Mouse (Mus musculus) small intestine, adult 2 months (tissue): Measurements from ENCODE around the gene Exoc6. TPM values are rescaled to one million over a fixed set of nuclear protein-coding genes. Genes with fewer than 3 reads are reported as not detected.
A peak's percentile ranks its signal among the peaks of the same experiment; 100 is the strongest.

Source experiments
- H3K27ac ChIP-seq: fragments of 200-500 bp; 2 replicates; pipeline ENCODE4 v1.5.1; 2012; ENCODE audit warnings: low read depth, low read length, control low read depth, inconsistent platforms; ENCODE audit not compliant: insufficient read depth
- H3K27me3 ChIP-seq: fragments of 200-500 bp; 2 replicates; pipeline ENCODE4 v1.6.1; 2012; ENCODE audit warnings: mild to moderate bottlenecking, moderate library complexity, low read length, inconsistent platforms; ENCODE audit not compliant: control insufficient read depth, insufficient read depth
- H3K36me3 ChIP-seq: fragments of 200-500 bp; 2 replicates; pipeline ENCODE4 v1.6.1; 2012; ENCODE audit warnings: mild to moderate bottlenecking, low read length, control low read depth, inconsistent platforms; ENCODE audit not compliant: control insufficient read depth, insufficient read depth
- H3K4me1 ChIP-seq: fragments of 200-500 bp; 2 replicates; pipeline ENCODE4 v1.6.1; 2012; ENCODE audit warnings: low read length, inconsistent platforms, mixed read lengths; ENCODE audit not compliant: control insufficient read depth, insufficient read depth, insufficient read length
- H3K4me3 ChIP-seq: fragments of 200-500 bp; 2 replicates; pipeline ENCODE4 v1.5.1; 2012; ENCODE audit warnings: low read depth, mild to moderate bottlenecking, control low read depth, inconsistent platforms, low read length, moderate library complexity
- CTCF ChIP-seq: fragments of 200-500 bp; IDR thresholded peaks from 2 replicates; pipeline ENCODE4 v1.5.1; 2012; ENCODE audit warnings: low read depth, mild to moderate bottlenecking, control low read depth, inconsistent platforms, low read length, moderate library complexity, mixed read lengths; ENCODE audit not compliant: insufficient replicate concordance, insufficient read length; ENCODE audit errors: extremely low read depth
- POLR2A ChIP-seq: fragments of 200-500 bp; IDR thresholded peaks from 2 replicates; pipeline ENCODE4 v1.6.1; 2012; ENCODE audit warnings: low read depth, mild to moderate bottlenecking, control low read depth, inconsistent platforms, low read length, moderate library complexity
- WGBS: fragments of 180-500 bp; shearing (Covaris S2); methylation state at CpG from one replicate; pipeline ENCODE4 v1.1.7; 2018; 5-methylcytosine and 5-hydroxymethylcytosine counted together
- polyA plus RNA-seq: library from polyadenylated mRNA; depleted of rRNA; stranded (reverse); fragments of >200 nt; gene quantifications from 2 replicates; pipeline ENCODE4 v1.2.3, GENCODE M21; 2012

Exoc6 gene
- polyA plus RNA-seq, 1 experiment: 5.3 TPM

DNA sequence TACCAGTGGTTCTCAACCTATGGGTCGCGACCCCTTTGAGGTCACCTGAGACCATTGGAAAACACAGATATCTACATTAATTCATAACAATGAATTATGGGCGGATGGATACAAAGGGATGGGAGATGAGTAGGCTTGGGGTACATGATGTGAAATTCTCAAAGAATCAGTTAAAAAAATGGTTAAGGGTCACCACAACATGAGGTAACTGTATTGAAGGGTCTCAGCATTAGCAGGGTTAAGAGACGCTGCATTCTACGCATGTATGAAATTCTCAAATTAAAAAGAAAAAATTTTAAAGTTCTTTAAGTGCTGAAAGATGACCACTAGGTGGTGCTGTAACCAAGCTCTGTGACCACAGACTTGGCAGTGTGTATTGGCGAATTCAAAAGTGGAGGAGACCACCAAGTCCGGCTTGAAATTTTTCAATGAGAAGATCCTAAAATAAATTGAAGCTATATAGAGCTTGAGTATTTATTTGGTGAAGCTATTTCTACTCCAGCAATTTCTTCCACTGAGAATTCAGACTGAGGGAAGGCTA, 20.2 kb upstream of the Exoc6 start:
- 24% methylated on average over 7 of the region's 7 CpGs for WGBS
- TF ChIP-seq CTCF: no peak
- TF ChIP-seq POLR2A: no peak

DNA sequence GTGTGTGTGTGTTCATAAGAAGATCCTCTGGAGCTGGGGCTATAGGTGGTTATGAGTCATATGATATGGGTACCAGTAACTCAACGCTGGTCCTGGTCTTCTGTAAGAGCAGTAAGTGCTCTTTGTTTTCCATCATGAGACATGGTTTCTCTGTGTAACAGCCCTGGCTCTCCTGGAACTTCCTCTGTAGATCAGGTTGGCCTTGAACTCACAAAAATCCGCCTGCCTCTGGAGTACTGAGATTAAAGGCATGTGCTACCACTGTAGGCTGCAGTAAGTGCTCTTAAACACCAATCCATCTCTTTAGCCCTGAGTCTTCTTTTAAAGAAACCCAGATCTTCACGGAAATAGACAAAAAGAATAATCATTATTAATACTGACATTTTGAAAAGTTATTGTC, 19.6 kb upstream of the Exoc6 start:
- Histone ChIP-seq H3K27ac (no peak overlapping the region), H3K27me3 (no peaks in the 10 kb centered on the region), H3K4me3 (no peak overlapping the region), H3K4me1 (no peaks in the 10 kb centered on the region), H3K36me3 (no peaks in the 10 kb centered on the region)
- no peak for TF ChIP-seq CTCF
- TF ChIP-seq POLR2A: no peak
- 72% methylated on average over 3 of the region's 3 CpGs for WGBS

More for the DNA sequence above, 20.2 kb upstream of the Exoc6 start:
- H3K27me3 ChIP-seq: no peaks in the 10 kb centered on the region
- no peaks in the 10 kb centered on the region for H3K36me3 ChIP-seq
- H3K4me1 ChIP-seq: no peaks in the 10 kb centered on the region
- no peak overlapping the region for H3K4me3 ChIP-seq
- H3K27ac ChIP-seq: no peak overlapping the region

DNA sequence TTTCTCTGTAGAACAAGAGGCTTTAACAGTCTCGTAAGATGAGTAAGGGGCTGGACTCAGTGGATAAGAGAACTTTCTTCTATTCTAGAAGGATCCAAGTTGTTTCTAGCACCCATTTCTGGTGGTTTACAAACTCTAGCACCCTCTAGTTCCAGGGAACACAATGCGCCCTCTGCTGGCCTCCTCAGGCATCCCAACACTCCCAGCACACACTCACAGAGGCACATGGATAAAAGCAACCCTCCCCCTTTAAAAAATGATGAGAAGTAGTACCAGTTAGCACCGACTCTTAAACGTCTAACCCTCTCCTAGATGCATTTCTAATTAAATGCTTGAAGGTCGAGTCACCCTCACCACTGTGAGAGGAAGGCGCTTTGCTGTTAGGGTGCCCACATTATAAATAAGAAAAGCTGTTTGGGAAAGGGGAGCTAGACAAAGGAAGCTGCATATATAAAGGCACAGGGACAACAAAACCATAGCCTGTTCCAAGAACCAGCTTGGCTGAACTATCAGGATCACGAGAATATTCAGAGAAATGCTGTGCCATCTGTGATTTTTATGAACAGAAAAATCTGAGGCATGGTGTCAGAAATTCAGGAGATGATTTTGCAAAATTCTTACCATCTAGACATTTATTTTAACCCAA, 18.9 kb upstream of the Exoc6 start:
- WGBS: 64% methylated on average over 7 of the region's 7 CpGs

DNA sequence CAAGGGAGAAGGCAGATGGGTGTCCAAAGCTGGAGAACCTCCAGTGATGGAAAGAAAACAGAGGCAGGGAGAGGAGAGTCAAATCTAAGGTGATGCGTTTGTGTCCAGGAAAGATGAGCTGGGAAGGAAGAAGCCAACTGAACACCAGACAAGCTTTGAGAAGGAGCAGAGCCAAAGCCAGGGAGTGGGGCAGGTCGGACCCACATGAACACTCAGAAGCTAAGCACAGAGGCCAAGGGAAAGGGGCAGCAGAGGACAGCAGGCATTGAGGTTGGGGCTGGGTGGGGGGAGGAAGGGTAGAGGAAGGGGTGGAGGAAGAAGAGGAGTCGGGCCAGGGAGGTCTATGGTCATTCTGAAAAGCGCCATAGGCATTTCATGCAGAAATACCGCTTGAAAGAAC, 17.0 kb upstream of the Exoc6 start:
- no peaks in the 10 kb centered on the region for H3K36me3 ChIP-seq
- H3K27me3 ChIP-seq: no peaks in the 10 kb centered on the region
- H3K27ac ChIP-seq: no peak overlapping the region
- H3K4me1 ChIP-seq: no peaks in the 10 kb centered on the region
- H3K4me3 ChIP-seq: no peak overlapping the region
- TF ChIP-seq CTCF: no peak
- TF ChIP-seq POLR2A: no peak
- 66% methylated on average over 5 of the region's 5 CpGs for WGBS

More for the DNA sequence above, 18.9 kb upstream of the Exoc6 start:
- H3K27me3 ChIP-seq: no peaks in the 10 kb centered on the region
- H3K4me3 ChIP-seq: no peak overlapping the region
- H3K4me1 ChIP-seq: no peaks in the 10 kb centered on the region
- no peak overlapping the region for H3K27ac ChIP-seq
- TF ChIP-seq CTCF (peak; percentile 55; the same call in 1 of the 2 replicates), POLR2A (no peak)
- H3K36me3 ChIP-seq: no peaks in the 10 kb centered on the region

DNA sequence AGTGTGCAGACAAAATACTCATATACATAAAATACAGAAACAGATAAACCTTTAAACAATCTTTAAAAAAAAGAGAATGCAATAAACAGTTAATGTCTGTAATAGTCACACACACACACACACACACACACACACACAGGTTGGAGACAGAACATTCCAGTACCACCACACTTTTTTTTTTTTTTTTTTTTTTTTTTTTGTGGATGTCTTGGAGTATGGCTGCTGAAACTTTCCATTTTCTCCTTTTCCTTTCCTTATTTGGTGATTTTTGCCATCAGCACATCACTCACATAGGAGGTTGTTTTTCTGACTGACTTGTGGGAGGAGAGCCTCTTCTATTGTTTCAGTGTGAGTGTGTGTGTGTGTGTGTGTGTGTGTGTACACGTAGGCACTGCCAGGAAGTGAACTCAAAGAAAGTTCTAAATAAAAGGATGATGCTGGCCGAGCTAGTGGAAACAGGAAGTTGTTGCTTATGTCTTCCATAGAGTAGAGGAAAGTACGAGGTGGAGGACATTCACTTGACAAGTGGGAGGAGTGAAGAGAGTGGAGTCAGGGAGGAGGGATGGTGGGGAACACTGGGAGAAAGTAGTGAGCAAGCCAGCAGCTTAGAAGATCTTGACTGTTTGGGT, 15.4 kb upstream of the Exoc6 start:
- H3K27me3 ChIP-seq: no peaks in the 10 kb centered on the region
- no peak overlapping the region for H3K27ac ChIP-seq
- no peaks in the 10 kb centered on the region for H3K36me3 ChIP-seq
- TF ChIP-seq CTCF (no peak), POLR2A (no peak)
- 21% methylated on average over 3 of the region's 3 CpGs for WGBS
- H3K4me1 ChIP-seq: no peaks in the 10 kb centered on the region
- H3K4me3 ChIP-seq: no peak overlapping the region

DNA sequence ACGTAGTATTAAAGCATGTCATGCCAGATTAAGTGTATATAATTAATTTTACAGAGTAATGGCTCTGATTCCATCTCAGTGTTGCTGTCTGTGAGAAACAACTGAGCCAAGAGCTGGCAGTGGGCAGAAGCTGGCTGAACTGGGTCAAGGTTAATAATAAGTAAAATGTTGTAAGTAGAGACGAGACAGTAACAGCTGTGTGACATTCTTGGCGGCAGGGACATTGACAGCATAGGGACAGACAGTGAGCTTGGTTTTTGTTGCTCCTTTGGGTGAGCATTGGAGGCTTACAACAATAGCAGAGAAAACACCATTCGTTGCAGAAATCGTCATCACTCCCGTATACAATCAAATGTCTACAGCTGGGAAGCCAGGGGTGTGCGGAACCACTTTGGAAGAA, 13.8 kb upstream of the Exoc6 start:
- TF ChIP-seq POLR2A (no peak), CTCF (no peak)
- H3K4me3 ChIP-seq: no peak overlapping the region
- H3K27ac ChIP-seq: no peak overlapping the region
- WGBS: 74% methylated on average over 7 of the region's 7 CpGs
- no peaks in the 10 kb centered on the region for H3K36me3 ChIP-seq
- H3K4me1 ChIP-seq: no peaks in the 10 kb centered on the region
- no peaks in the 10 kb centered on the region for H3K27me3 ChIP-seq

DNA sequence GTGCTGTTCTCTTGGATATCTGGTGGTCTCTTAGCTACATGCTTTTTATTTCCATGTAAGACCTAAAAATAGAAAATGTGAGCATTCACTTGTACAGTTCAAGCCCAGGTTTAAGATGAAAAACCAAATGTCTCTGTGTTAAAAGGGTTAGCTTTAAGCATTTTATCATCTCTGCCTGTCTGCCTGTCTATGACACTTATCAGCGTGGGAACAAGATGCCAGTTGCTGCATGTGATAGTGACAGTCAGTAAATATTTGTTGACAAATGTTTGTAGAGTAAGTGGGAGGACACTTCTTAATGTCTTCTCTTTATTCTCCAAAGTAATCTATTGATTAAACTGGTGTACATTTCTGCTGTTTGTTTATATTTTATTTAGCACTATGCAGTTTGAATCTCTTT, 12.5 kb upstream of the Exoc6 start:
- no peak overlapping the region for H3K27ac ChIP-seq
- no peaks in the 10 kb centered on the region for H3K27me3 ChIP-seq
- 66% methylated on average over 1 of the region's 1 CpGs for WGBS
- H3K4me1 ChIP-seq: no peaks in the 10 kb centered on the region
- TF ChIP-seq POLR2A (no peak), CTCF (no peak)
- no peak overlapping the region for H3K4me3 ChIP-seq
- H3K36me3 ChIP-seq: no peaks in the 10 kb centered on the region

DNA sequence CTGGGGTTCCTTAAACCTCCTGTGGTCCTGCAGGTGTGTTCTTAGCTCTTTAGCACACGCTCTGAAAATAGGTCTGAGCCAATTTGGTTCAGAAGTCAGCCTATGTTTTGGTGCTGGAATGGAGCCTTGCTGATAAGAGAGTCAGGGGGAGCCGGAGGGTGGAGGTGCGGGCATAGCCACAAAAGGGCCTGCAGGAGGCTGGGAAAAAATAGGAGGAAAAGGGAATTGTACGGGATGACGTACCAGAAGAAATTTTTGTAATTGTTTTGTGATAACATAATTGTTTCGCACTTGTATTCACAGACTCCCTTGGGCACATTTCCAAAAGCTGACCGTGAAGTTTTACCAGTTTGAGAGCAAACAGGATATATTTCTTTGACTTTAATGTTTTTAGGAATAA, 10.0 kb upstream of the Exoc6 start:
- Histone ChIP-seq H3K4me1 (peaks cover 5% of the 10 kb centered on the region; the same call in 1 of the 2 replicates), H3K36me3 (no peaks in the 10 kb centered on the region), H3K4me3 (no peak overlapping the region), H3K27me3 (no peaks in the 10 kb centered on the region), H3K27ac (no peak overlapping the region)
- 49% methylated on average over 7 of the region's 7 CpGs for WGBS
- TF ChIP-seq POLR2A: no peak
- TF ChIP-seq CTCF: no peak
